In the genomic region with DNA sequence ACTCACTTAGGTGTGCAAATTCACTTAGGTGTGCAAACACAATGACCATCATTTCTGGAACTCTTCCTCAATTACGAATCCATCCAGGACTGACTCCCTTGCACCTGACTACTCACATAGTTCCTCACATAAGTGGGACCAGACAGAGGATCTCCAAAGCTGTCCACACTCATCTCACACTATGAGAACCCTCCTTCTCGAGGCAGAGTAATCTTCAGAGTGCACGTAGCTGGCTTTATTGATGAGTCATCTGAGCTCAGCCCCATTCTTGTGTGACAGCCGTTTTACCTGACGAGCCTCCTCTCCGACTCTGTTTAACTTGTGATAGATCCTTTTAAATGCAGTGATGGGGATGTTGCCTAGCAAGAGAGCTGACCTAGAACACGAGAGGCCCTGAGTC, we compare ENCODE assay signal across 20 mouse cellular contexts.
"Had no signal": no experiment of that assay in that cellular context is flagged by ENCODE, and none has a peak within 500 bp of the region (broad histone marks: within the 10 kb centered on the region; RNA-seq: fewer than 3 reads in every experiment).

No protein-coding gene starts in this region.

- DNase-seq: lung, adult 18-20 months; lung, embryonic 14.5 days; lung, postnatal 10 days; lung, postnatal 4 days; midbrain, embryonic 14.5 days; retina, postnatal 1 day; right cerebral cortex, adult 18-20 months; thymus, adult 2 months; thymus, postnatal 25 days; thymus, postnatal 4 days had no signal

- H3K4me1 ChIP-seq: liver, embryonic 15.5 days had no signal

- H3K36me3 ChIP-seq: liver, embryonic 15.5 days; midbrain, embryonic 12.5 days; neural tube, embryonic 13.5 days; neural tube, embryonic 15.5 days; stomach, embryonic 15.5 days had no signal

- H3K4me3 ChIP-seq: liver, embryonic 15.5 days; megakaryocyte, embryonic 14.5 days; midbrain, embryonic 10.5 days; midbrain, embryonic 12.5 days; myocyte; neural tube, embryonic 13.5 days; neural tube, embryonic 15.5 days; stomach, embryonic 15.5 days had no signal

- ATAC-seq: midbrain, embryonic 16.5 days had no signal

- H3K27me3 ChIP-seq: liver, embryonic 15.5 days; megakaryocyte, embryonic 14.5 days; midbrain, embryonic 12.5 days; neural tube, embryonic 13.5 days; neural tube, embryonic 15.5 days; stomach, embryonic 15.5 days had no signal

- H3K4me2 ChIP-seq: liver, embryonic 15.5 days; lung, embryonic 14.5 days; midbrain, embryonic 12.5 days; neural tube, embryonic 13.5 days; neural tube, embryonic 15.5 days; stomach, embryonic 15.5 days had no signal

- H3K27ac ChIP-seq: liver, embryonic 15.5 days; midbrain, embryonic 10.5 days; midbrain, embryonic 12.5 days; neural tube, embryonic 13.5 days; neural tube, embryonic 15.5 days; stomach, embryonic 15.5 days; stomach, postnatal 0 days had no signal

- H3K9ac ChIP-seq: liver, embryonic 15.5 days; lung, embryonic 14.5 days; midbrain, embryonic 12.5 days; neural tube, embryonic 13.5 days; neural tube, embryonic 15.5 days; stomach, embryonic 15.5 days had no signal

- H3K9me3 ChIP-seq: liver, embryonic 15.5 days; megakaryocyte, embryonic 14.5 days; midbrain, embryonic 10.5 days; midbrain, embryonic 12.5 days; neural tube, embryonic 13.5 days; neural tube, embryonic 15.5 days; stomach, embryonic 15.5 days had no signal
